Mouse (Mus musculus) NIH3T3 (cell line): Measurements from ENCODE around the gene Clk4.

Experiments used
- DNase-seq: peaks from one replicate; pipeline ENCODE4 v3.0.0-alpha.2; 2012; ENCODE audit warnings: low read depth

The Clk4 gene

DNA sequence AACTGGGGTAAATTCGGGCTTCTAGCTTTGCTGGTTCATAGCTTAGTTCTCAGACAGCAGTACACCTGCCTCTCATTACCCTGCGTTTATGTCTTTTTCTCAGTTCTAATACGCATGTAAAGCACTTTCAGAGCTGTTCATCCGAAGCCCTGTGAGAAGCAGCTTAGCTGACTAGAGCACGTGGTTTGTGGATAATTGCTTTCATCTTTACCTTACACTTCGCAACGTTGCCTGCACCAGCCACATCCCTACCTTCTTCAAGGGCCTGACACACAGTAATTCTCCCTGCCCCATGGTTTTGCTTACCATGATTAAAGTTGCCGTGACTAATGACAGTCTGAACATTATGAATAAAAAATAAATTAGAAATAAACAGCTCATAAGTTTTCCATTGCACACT is 50.3 kb downstream of the Clk4 start:
- no peak for DNase-seq

GRCm38 (mm10) chr11:51315991-51316810 is 54.7 kb downstream of the Clk4 start:
- no peak for DNase-seq

DNA sequence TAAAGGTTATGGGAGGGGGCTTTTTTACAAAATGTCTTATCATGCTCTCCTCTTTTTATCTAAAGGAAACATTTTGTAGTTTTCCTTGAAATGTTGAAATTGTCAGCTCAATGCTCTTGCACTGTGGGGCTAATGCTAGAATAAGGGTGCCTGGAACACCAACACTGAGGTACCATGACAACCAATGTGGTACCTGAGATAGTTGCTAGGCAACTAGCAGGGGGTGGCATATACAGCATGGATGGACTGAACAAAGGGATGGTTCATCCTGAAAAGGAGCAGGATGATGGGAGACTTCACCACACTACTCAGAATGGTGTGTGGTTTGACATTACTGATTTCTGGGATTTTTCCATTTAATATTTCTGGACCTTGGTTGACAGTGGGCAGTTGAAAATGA is 59.1 kb downstream of the Clk4 start:
- DNase-seq = no peak

GRCm38 (mm10) chr11:51326908-51327307 is 65.4 kb downstream of the Clk4 start:
- DNase-seq = peak; percentile 49

DNA sequence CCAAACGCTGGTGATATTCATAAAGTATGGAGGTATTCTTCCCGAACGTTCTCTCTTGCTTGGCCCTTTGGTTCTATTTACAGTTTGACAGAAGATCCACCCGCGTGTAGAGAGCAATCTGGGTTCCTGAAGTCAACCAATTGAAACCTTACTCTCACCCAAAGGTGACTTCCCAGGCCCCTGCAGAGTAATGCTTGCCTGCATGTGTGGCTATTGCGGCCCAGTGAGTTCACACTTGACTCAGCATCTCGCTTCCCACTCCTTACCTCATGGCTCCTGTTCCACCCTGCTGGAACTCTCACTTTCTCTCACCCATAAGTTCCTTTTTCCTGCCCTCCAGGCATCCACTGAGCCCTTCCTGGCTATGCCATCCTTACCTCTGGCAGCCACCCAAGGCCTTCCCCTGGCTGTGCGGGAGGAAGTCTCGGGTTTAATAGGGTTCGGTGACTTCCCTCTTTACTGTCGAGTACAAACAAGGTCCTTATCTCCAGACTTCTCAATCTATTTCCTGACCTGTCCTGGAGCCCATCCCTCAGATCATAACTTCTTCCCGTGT is 66.9 kb downstream of the Clk4 start:
- no peak for DNase-seq

- DNase-seq = no peak
These were observed 68.5 kb downstream of the Clk4 start for GRCm38 (mm10) chr11:51329837-51330714.
